Mouse (Mus musculus) heart, adult 11 months (tissue): ENCODE data around the gene 4932414N04Rik.
"Not testable (repeated sequence)": the region's sequence is repeated elsewhere in the genome, so short reads cannot be mapped to it uniquely, and the experiment has no call there.

Experiments
- DNase-seq: peaks from one replicate; pipeline ENCODE4 v3.0.0; 2022

4932414N04Rik gene

DNA sequence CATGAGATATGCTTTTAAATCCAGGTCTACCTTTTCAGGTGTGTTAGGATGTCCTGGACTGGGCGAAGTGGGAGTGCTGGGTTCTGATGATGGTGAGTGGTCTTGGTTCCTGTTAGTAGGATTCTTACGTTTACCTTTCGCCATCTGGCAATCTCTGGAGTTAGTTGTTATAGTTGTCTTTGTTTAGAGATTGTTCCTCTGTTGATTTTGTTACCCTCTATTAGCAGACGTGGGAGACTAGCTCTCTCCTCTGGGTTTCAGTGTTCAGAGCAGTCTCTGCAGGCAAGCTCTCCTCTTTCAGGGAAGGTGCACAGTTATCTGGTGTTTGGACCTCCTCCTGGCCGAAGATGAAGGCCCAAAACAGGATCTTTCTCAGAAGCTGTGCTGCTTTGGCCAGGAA lies at the start of gene 4932414N04Rik:
TSS of gene 4932414N04Rik (plus strand) at position 301 of the 400 bp plus-strand sequence.
- not testable (repeated sequence) for DNase-seq

DNA sequence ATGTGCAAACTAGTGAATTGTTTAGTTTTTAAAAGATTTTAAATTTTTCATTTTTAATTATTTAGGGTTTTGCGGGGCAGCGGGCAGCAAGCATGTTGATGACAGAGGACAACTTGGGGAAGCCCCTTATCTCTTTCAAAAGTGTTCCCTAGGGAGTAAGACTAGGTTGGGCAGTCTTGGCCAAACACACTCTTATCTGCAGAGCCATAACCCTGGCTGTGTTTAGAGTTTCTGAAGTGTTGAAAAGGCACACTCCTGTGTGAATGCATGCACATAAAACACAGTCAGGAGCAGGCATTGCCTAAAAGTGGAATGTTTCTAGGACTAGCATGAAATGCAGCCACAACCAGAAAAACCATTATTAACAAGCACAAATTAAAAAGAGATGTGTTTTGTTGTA lies 75.9 kb downstream of the 4932414N04Rik start:
- peak; percentile 11 for DNase-seq

DNA sequence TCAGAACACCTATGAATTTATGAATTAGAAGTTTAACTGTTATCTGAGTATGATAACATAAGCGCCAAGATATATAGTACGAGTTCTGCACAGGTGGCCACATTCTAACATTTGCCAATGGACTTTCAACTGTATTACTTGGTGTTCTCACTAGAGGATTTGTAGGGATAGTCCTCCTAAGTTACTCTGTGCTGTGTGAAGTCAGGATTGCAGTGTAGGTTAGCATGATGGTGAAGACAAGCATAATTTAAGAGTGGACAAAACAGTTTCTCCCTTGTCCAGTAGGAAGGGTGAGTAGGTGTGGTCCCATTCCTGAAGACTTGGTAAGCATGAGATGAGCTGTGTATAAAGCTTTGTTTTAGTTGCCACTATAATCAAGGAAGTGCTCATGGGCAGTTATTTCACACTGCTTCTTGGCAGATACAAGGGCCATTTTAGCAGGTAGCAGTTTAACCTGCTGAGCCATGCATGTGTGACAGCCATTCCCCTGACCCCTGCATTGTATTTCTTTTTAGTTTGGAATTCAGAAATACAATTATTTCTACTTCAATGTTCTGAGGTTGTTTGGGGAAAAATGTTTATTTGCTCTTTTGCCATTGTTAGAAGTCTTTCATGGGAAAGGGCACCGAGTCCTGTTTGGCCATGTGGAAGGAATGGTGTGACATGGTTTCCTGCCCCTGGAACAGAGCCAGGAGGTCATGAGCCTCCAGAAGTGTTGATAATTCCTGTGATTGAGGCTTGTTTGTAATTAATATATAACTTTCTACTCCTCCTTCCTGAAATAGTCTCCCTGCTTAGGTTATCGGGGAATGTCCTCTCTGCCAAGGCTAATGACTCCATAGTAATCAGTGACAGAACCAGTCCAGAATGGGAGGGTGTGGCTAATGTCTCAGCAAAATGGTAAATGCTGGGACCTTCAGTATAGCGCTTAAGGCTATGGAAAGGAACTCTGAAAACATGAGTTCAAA lies 83.8 kb downstream of the 4932414N04Rik start:
- DNase-seq, result peak; percentile 42

DNA sequence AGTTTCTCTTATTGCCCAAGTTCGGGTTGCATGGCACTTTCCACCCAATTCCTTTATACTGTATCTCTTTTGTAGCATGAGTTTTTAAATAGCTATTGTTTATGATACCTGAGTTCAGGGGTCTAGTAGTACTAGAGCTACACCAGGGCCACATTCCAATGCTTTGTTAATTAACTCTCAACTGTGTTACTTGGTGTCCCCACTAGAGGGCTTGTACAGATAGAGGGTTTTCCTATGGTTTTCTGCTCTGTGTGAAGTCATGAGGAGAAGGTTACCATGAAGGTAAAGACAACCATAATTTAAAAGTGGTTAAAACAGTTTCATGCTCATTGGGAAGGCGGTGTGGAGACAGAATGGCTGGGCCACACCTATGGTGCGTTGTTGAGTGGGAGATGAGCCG lies 88.3 kb downstream of the 4932414N04Rik start:
- DNase-seq, result peak; percentile 4

DNA sequence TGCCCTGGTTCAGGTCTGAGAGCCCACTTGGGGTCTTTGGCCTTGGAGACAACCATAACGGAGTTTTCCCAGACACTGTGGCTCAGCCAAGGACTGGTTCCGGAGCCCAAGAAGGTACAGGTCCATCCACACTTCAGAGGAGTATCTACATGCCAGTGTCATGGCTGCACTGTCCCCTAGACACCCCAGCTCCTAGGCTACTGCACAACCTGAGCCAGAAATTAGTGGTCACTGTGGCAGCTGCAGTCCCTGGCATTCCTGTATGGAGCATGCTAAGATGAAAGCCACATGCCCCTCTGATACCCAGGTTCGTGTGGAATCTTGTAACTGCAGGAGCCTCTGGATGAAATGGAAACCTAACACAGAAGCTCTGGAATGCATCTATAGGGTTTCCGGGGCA lies 99.9 kb downstream of the 4932414N04Rik start:
- DNase-seq, result no peak

DNA sequence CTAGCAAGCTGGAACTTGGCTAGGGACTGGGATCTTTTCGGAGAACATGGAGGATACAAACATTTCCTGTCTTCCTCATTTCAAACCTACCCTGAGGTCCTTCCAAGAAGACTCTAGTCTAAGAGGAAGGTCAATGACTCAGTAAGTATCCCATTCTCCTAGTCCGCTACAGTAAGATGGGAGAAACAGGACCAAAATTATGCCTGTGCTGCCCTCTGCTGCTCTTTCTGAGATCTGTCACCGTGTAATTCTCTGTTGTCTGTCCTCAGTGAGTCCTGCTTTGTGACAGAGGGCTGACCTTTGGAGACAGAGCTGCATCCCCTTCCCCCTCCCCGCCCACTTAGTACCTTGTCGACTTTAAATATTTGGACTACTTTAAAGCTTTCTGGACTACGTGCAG lies 100.5 kb downstream of the 4932414N04Rik start:
- no peak for DNase-seq

DNA sequence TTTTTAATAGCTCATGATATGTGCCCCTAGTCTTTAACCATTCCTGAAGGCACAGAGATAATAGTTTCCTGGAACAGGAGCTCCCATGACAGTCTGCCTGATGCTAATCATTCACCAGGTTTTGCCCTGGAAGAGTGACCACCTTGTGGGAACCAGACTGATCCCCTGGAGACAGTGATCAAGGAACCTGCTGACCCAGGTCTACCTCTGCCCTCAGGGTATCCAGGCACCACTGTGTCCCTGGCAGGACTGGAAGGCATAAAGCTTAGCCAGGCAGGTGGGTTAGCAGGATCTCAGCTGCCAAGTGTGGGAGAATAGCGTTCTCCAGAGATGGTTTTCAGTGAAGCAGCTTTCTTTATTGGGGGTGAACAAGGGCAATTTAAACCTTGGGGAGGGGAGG lies 109.1 kb downstream of the 4932414N04Rik start:
- DNase-seq, result peak; percentile 85

DNA sequence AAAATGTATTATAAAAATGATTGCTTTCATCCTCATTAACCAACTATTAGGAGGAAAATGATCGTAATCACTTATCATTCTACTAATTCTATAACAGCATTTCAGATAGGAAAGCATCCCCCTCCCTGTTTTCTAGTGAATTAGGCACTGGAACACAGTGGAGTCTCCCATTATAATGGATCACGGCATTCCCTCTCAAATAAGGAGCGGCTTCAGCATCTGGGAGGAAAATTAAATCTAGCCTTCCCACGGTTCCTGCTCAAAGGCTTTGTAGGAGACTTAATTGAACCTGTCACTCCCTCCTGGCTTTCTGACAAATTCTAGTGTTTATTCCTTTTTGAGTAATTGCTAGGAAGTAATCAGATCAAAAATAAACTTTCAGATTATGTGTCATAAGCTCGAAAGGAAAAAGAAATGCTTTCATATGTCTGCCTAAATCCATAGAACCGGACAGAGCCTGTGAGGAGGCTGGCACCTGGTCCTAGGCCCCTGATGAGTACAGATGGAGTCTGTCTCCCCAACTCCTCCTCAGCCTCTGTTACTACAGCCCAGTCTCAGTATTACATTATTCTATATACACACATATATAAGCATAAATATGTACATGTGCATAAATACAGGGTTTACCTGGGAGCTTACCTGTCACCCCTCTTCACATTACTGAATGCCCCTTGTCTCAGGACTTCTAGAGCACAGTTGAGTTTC lies 111.1 kb downstream of the 4932414N04Rik start:
- DNase-seq, result no peak

DNA sequence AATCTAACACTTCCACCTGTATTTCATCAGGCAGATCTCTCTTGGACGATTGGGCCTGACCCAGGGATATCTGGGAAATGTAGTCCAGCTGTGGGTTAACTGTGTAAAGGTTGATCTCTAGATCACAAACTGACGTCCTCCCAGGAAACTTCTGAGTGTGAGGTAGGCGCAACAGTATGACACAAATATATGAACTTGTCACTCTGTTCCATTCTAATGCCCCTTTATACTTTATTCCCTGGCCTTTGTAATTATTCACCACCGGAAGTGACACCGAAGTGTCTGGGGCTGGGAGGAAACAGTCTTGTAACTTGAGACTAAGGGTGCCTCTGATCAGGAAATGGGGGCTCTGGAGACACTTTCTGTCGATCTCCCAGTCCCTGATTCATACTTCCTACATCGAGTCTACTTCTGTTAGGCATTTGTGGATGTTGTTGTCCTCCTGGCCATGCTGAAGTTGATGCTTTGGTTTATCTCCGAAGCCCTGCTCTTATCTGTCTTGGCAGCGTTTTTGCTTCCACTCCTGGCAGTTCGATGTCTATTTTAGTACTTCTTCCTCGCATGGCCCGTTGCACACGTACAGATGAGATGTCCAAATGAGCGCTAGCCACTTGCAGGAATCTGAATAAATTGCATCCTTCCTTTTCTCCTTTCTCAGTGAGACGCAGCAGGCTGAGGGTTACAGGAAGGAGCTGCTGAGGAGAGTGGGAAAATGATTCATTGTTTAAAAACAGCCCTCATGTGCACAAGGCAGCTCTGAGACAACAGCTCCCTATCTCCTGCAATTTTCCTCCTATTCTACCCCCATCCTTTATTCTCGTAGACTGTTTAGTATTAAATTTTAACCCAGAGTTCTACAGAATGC lies 126.2 kb downstream of the 4932414N04Rik start:
- DNase-seq, result peak; percentile 87

DNA sequence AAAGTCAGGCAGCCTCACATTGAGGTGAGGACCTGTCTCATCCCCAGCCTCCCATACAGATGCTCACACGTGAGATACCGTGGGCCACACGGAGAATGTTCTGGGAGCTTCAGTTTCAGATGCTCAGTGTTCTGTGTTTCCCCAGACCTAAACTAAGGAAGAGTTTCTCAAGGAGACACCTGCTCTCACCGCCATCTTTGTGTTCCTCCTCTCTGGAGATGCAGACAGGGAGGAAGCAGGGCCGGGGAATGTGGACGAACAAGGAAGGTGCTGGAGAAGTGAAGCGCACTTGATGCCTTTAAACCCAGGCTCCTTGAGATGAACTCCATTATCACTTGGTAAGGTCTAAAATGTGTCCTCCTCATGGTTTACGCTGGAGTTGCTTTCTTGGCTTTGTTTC lies 127.4 kb downstream of the 4932414N04Rik start:
- peak; percentile 64 for DNase-seq

DNA sequence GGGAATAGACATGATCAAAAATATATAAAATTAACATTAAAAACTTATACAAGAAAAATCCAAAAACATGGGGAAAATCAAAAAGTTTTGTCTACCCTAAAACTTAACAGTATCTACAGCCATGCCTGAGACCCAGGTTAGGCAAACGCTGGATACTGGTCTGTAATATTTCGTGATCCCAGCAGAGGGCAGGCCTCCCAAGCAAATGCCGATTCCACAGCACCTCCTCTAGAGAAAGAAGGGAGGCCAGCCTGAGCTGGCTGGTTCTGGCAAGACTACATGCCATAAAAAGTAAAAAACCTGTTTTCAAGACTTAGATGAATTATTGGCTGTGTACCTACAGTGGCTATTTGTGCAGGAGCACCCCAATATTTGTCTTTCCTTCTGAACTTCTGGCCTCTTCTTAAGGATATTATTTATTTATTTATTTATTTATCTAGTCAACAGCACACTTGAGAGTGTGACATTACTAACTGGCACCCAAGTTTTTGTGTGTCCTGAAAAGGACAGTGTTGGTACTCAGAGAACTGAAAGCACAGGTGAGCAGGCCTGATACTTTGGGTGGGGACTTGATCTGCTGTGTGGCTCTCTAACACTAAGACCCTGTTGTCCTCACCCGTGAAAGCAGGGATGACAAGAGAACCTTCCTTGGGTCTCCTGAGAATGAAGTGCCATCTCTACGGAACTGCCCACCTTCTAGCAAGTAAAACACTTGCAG lies 128.6 kb downstream of the 4932414N04Rik start:
- peak; percentile 97 for DNase-seq

DNA sequence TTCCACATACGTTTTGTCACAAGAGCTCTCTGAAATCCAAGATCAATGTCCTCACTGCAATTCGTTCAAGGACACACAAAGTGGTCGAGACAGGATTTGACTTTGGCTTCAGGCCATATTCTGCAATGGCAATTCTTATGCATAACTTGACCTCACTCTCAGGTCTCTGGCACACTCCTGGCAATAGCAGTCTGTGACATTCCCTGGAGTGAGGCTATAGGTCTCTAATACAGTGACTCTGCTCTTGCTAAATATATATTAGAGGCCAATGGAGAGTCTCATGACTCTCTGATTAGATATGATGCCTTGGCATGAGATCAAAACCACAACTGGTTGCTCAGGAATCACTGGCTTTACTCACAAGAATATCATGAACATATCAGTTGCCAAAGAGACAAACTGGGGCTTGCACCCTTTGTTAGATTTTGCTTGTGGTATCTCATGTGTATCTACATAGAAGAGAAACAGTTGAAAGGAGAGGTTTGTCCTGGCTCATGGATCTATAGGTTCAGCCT lies 130.9 kb downstream of the 4932414N04Rik start:
- DNase-seq, result peak; percentile 79

DNA sequence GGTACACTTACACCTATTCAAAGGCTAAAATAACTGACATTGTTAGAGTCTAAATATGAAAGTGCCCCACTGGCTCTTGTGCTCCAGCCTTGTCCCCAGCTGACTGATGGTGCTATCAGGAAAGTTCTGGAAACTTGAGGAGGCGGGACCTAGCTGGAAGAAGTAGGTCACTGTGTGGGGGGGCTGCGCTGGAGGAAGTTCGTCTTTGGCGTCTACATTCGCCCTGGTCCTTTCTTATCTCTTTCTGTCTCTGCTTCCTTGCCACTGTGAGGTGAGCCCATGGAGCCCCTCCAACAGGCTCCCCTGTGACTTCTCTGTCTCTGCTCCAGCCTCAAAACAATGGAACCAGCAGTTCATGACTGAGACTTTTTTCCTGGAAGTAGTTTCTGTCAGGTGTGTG lies 136.0 kb downstream of the 4932414N04Rik start:
- peak; percentile 92 for DNase-seq

DNA sequence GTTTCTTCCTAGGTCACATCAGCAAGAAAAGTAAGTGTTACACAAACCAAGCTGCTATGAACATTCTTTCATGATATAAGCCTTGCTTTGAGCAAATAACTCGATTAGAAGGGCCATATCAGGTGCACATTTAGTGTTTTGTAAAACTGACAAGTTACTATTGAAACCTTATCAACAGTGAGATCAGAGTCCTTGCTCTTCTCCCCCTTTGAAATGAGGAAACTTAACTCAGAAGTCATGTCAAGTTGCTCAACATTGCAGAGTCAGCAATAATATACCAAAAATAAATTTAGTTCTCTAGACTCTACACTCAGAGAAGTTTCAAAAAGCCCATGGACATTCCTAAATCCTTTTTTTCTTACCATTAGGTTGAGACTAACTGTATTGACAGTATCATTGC lies 137.2 kb downstream of the 4932414N04Rik start:
- DNase-seq, result no peak

DNA sequence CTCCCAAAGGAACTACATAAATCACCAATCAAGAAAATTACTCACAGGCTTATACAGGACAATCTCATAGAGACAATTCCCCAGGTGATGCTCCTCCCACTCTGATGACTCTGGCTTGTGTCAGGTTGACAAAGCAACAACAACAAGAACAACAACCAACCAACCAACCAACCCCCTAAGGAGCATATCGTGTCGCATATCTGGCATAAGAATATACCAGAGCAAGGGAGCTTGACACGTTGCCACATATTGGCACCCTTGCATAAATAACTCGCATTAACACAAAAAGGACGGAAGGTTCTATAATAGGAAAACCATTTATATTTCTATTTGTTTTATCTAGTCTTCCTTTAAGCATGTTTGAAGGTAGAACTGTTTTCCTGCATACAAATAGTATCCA lies 137.9 kb downstream of the 4932414N04Rik start:
- no peak for DNase-seq

DNA sequence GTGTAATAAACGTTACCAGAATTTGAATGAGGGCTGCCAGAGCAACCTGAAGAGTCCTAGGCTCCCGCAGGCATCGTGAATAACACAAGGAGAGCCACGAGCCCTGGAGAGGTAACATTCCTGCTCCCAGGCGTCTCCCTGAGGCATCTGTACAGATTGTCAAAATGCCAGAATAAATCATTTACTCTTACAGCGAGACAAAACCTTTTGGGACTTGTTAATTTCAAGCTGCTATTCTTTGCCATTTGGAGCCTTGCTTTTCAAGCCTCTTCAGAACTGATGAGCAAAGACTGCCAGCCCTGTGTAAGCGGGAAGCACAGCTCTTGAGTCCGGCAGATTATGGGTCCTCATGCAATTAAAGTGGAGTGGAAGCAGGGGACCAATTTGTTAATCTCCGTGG lies 138.3 kb downstream of the 4932414N04Rik start:
- DNase-seq, result peak; percentile 34

DNA sequence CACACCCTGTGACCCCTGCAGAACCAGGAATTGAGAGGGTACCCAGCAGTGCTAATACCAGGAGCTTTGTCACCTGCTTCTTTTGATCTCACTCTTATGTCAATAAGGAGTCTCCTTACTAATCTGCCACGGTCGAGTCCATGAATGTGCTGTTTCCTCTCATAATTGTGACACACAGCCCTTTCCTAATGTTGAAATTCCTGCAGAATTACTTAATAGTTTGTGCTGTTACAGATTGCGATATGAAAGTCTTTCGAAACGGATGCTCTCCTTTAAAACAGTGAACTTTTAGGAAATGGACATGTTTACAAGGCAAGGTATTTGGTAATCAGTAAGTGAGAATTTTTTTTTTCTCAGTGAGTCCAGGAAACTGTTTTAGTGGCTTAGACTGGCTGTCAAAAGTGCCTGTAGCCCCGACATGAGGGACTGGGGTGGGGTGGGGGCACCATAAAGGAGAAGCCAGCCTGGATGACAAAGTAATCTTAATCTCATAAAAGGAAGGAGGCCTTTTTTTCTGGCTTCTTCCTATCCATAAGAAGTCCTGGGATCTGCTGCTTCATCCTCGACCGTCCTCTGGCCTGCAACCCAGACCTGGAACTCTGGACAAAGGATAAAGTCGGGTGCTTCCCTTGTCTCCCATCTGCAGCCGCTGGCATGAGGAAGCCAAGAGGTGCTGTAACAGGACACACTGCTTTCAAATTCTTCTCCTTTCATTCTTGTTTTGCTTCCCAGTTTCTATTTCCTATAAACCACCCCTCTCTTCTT lies 139.9 kb downstream of the 4932414N04Rik start:
- peak; percentile 82 for DNase-seq

DNA sequence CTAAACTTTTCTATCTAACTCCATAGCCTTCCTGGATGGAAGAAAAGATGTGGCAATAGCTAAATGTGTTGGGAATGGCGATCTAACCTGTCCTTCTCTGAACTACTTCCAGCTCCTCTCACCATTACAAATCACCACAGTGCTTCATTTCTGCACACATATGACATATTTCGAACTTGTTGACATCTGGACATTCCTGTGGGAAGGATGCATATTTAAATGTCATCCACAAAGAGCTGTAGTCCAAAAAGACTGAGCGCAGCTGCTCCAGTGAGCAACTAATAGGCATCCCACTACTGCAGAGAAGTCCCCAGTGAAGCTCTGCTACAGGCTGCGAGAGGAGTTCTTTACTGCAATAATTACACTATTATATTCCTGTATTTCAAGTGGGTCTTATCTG lies 140.8 kb downstream of the 4932414N04Rik start:
- DNase-seq, result peak; percentile 82
